Mouse (Mus musculus): ENCODE results near the gene Tm9sf1. TPM values are rescaled to one million over a fixed set of nuclear protein-coding genes. Genes with fewer than 3 reads are reported as not detected.

The Tm9sf1 gene
- total RNA-seq, 4 experiments from 2014 or later = 40.6 to 49.6 (median 44.7) TPM

DNA sequence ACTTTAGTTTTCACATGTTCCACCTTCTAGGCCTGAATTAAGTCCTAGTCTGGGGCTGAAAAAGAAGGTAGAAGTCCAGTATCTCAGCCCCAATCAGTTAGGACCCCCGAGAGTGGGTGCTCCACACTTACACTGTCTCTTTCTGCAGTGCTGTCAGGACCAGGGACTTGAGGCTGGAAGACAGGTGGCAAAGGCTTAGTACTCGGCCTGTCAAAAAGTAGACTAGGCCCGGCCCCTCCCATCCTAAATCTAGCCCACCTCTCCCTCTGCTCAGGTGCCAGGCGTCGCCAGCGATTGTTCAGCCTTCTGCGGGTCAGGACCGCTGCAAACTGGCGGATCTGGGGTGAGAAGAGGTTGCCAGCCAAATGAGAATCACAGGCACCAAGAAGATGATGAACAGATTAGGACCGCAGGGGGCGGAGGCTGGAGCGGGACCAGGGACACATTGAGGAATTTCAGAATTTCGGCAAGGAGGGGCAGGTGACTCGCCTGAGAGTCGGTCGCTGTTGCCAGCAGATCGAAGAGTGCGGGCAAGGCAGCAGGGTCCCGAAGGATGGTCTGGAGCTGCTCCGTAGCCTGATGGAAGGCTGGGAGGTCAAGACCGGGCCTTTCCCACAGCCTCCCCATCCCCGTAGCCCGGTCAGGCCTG lies 8.6 kb downstream of the Tm9sf1 start:
- peak in 1 of 2 experiments; percentile 28 for DNase-seq (ENCODE audit: low spot score in 2 of 2)

DNA sequence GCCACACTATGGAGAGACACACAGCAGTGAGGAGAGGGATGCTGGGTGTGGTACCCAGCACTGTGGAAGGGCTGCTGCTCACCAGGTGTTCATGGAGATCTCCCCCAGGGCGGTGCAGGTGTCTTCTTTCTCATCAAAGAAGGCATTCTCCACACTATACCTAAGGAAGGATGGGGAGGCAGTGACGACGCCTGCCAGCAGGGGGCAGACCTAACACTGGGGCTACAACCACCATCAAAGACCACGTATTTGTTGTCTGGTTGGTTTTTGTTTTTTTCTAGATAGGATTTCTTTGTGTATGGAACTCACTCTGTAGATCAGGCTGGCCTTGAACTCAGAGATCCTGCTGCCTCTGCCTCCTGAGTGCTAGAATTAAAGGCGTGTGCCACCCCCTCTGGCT lies 14.3 kb downstream of the Tm9sf1 start:
- no peak for DNase-seq (ENCODE audit: low spot score in 2 of 2)

DNA sequence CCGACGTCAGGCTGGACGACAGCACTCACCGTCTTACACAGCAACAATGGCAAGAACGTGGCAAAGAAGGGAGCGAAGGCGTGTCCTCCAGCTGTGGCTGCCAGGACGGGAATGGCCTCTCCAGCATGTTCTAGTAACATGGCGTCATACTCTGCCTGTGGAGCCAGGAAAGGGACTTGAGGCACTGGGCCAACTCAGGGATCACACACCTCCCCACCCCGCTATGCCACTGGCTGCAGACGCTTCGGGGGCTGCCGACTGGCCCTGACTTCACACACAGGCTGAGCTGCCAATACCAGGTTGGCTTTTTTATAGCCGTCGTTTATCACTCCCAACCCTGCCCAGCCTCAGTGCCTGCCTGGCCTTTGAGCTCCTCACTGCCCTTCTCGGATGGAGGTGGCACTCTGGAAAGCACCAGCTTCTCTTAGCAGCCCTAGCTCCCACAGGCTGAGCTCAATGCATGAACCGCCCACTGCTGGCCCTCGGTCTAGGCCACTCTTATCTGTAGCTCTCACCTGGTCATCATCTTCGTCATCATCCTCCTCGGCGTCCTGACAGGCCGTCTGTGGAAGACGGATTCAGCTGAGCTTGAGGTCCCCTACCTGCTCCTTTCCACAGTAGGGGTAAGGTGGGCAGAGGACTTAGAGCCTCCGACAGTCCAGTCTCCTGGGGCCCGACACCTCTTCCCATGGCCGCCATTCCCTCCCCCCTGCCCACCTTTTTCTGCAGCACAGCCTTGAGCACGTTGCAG lies 15.4 kb downstream of the Tm9sf1 start:
- no peak for DNase-seq (ENCODE audit: low spot score in 2 of 2)

DNA sequence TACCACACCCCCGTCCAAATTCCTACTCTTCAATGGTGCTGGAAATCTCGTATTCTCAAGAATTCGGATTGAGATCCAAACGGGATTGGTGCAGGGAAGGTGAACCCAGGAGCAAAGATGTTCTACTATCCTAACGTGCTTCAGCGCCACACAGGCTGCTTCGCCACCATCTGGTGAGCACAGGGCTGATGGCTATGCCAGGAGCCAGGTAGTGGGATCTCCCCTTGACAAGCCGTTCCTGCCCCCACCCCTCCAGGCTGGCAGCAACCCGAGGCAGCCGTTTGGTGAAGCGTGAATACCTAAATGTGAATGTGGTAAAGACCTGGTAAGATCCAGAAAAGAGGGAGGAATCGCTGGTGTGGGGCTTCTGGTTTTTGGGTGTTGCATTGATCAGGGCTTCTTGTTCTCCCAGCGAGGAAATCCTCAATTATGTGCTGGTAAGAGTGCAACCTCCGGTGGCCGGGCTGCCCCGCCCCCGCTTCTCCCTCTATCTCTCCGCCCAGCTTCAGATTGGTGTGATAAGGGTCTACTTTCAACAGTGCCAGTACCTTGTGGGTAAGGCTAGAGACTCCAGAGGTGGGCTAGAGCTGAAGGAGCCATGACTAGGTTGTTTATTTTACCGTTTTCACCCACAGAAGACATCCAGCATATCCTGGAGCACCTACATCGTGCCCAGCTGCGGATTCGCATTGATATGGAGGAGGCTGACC lies 25.0 kb downstream of the Tm9sf1 start:
- no peak for DNase-seq (ENCODE audit: low spot score in 2 of 2)

DNA sequence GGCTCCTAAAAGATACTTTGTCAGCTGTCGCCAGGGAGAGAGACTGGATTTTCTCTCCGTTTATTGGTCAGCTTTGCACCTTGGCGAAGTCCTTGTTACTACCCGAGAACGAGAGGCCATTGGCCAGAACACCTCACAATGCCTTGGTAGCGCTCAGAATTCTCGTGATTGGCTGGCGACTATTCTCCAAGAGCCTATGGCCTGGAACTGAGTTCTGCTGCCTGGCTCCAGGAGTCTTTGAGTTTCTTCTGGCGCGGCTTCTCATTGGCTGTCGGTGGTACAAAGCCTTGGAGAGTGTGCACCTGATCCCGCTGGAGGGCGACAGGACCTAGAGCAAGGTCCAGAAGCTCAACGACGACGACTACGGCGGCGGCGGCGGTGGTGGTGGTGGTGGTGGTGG lies 25.8 kb downstream of the Tm9sf1 start, which contains the start of gene Rec8:
TSS of gene Rec8 (plus strand) at position 216 of the 400 bp plus-strand sequence.
- DNase-seq (ENCODE audit: low spot score in 2 of 2) = no peak

DNA sequence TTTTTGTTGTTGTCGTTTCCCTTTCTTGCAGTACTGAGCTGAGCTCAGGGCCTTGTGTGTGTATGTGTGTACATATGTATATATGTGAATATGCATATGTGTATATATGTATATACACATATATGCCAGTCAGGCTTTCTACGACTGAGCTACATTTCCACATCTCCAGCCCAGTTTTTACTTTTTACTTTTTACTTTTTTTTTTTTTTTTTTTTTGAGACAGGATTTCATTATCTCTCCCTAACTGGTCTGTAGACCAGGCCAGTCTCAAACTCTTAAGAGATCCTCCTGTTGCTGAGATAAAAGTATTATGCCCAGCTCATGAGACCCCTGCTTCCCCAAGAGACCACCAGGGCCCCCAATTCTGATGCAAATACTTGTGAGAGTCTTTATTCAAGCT lies 26.8 kb downstream of the Tm9sf1 start:
- no peak for DNase-seq (ENCODE audit: low spot score in 2 of 2)

DNA sequence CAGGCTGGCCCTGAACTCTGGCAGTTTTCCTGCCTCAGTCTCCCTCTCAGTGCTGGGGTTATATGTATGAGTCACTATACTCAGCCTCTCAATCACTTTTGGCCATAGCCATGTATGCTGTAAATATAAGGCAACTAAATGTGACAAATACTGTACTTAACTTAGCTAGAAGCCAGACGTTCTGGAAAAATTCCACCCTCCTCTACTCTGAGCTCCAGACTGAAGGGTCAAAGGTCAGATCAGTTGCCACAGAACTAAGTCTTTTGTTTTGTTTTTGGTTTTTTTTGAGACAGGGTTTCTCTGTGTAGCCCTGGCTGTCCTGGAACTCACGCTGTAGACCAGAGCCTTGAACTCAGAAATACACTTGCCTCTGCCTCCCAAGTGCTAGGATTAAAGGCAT lies 27.7 kb downstream of the Tm9sf1 start:
- DNase-seq (ENCODE audit: low spot score in 2 of 2) = no peak

DNA sequence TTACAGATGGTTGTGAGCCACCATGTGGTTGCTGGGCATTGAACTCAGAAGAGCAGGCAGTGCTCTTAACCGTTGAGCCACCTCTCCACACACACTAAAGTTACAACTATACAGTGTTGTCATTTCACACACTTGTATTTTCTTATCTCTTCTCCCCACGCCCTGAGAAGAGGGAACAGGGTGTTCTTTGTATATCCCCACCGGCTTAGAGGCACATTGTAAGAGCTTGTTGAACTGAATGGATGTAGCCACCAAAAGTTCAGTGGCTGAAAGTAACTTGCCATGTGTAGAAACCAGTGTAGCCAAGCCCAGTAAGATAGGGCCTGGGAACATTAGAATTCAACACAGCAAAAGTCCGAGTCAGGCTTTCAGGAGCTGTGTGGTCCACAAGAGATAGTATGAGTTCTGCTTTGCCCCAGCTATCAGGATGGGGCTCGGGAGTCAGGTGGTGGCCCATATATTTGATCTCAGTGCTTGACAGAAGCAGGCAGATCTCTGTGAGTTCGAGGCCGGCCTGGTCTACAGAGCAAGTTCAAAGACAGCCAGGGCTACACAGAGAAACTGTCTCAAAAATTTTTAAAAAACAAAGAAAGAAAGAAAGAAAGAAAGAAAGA lies 28.9 kb downstream of the Tm9sf1 start:
- no peak for DNase-seq (ENCODE audit: low spot score in 2 of 2)

DNA sequence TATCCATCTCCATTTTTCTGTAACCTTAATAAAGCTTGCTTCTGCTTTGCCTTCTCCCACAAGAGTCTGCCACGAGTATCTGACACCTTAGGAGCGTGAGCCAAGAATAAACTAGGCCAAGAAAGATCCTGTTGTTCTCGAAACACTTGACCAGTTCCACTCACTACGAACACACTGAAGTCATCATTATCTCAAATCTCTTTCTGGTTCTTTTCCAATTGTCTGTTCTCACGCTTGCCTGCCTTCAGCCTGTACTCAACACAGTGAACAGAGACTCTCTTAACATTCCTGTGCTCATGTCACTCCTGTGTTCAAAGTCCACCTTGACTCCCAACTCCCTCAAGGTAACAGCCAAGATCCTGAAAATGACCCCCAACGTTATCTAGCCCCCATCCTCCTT lies 30.3 kb downstream of the Tm9sf1 start:
- no peak for DNase-seq (ENCODE audit: low spot score in 2 of 2)

DNA sequence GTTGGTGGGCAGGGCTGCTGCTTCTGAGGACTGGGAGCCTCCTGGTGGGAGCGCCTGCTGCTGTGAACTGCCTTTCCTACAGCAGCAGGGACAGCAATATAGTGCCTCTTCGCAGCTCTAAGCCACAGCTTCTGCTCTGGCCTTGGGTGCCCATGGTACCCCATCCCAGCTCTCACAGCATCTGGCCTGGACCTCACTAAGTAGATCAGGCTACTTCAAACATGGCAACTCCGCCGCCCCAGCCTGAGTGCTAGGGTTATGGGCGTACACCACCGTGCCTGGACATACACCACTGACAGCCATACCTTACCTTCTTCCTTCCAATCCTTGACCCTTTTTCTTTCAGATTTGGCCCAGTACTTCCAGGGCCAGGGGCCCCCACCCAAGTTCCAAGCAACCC lies 35.3 kb downstream of the Tm9sf1 start:
- no peak for DNase-seq (ENCODE audit: low spot score in 2 of 2)

DNA sequence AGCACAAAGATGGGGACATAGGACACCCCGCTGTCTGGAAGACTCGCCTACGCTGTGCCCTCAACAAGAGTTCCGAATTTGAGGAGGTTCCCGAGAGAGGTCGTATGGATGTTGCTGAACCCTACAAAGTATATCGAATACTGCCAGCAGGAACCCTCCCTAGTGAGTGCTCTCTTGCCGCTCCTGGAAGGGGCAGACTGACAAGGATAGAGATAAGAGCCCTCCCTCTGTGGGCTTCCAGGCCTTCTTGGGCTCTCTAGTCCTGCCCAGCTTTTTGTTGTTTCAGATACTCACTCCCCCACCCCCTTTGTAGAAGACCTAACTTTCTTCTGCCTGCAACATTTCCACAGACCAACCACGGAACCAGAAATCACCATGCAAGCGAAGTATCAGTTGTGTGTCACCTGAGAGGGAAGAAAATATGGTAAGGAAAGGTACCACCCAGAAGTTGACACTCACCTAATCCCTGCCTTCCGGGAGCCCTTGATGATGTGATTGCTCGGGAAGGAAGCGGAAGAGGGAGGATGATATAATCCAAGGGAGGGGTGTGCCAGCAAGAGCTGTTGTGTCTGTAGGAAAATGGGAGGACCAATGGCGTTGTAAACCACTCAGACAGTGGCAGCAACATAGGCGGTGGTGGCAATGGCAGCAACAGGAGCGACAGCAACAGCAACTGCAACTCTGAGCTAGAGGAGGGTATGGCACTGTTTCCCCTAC lies 37.7 kb downstream of the Tm9sf1 start:
- DNase-seq (ENCODE audit: low spot score in 2 of 2) = no peak

DNA sequence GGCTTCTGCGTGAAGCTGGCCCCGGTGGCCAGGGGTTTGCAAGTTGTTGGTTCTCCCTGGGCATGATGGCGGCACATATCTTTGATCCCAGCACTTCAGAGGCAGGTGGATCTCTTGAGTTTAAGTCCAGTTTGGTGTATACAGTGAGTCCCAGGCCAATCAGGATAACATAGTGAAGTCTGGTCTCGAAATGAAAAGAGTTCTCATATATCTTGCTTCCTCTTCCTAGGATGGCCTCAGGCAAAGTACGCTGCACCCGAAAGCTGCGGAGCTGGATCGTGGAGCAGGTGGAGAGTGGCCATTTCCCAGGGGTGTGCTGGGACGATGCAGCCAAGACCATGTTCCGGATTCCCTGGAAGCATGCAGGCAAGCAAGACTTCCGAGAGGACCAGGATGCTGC lies 38.8 kb downstream of the Tm9sf1 start:
- no peak for DNase-seq (ENCODE audit: low spot score in 2 of 2)

DNA sequence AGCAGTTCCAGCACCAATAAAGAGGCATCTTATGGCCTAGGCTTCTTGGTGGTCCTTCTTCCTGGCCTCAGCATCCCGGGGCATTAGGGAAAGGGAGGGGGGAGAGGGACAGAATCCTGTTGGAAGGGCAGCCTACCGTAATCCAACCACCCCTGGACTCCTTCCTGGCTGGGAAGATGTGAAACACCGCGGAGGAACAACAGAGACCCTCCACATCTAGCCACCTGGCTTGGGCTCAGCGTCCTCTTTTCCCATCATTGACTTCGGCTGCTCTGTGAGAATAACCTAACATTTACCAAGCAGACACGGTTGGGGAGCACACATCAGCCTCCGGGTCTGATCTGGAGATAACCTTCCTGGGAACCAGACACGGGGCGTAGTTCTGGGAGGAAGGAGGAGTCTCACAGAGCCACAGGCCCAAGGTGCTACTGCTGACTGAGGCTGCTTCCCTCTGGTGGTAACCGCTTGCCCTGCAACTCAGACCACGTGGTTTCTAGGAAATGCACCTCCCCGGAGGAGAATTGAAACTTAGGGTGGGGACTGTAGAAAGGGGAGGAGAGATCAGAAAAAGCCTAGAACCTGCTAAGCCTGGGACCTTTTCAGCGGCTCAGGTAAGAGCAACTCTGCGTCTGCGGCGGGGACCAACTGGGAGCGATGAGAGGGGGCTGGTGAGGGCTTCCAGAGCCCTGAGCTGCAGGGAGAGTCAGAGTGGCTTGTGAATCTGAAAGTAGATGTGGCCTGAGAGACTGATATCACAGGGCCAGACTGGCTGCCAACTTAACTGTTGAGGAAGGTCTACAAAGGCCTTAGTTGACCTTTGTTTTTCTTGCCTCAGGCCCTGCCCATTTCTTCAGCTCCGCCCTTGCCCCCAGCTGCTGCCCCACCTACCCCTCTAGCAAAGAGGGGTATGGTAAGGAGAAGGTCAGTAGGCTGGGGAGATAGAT lies 39.7 kb downstream of the Tm9sf1 start:
- DNase-seq (ENCODE audit: low spot score in 2 of 2) = peak; percentile 80 to 85

DNA sequence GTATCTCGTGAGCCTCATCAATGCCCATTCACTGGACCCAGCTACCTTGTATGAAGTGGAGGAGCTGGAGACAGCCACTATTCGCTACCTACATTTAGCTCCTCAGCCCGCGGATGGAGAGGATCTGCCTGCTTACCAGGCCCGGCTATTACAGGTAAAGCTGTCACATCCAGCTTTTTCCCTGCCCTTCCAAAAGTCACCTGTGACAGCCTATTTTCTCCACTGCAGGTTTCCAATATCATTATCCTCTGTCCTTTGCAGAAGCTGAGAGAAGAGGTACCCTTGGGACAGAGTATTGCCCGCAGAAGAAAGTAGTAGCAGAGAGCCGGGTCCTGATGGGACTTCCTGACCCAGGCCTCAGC lies 40.4 kb downstream of the Tm9sf1 start, which contains the start of gene Irf9:
TSS of gene Irf9 (plus strand) at position 301 of the 362 bp plus-strand sequence.
- DNase-seq (ENCODE audit: low spot score in 2 of 2) = no peak

DNA sequence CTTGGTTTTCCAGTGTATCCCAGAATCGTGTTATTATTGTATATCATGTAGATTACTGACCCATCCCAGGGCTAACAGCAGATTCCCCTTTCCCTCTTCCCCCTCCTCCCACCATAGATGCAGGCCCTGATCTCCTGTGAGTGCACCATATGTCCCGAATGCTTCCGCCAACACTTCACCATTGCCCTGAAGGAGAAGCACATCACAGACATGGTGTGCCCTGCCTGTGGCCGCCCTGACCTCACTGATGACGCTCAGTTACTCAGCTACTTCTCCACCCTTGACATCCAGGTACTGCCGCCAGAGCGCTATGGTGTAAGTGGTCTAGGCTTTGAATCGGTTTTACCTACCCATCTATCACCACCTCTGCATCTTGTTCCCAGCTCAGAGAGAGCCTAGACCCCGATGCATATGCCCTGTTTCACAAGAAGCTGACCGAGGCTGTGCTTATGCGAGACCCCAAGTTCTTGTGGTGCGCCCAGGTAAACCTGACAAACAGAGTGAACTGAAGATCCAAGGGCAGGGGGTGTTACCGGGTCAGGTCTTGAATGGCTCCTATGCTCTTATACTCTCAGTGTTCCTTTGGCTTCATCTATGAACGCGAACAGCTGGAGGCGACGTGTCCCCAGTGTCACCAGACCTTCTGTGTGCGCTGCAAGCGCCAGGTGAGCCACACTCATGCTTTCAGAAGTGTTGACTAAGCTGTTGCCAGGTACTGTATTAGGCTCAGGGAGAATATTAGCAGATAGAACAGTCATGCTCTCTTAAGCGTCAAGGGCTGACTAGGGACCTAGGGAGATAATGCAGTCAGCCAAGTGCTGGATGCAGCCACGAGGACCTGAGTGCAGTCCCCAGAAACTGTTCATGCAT lies 44.9 kb downstream of the Tm9sf1 start:
- no peak for DNase-seq (ENCODE audit: low spot score in 2 of 2)

DNA sequence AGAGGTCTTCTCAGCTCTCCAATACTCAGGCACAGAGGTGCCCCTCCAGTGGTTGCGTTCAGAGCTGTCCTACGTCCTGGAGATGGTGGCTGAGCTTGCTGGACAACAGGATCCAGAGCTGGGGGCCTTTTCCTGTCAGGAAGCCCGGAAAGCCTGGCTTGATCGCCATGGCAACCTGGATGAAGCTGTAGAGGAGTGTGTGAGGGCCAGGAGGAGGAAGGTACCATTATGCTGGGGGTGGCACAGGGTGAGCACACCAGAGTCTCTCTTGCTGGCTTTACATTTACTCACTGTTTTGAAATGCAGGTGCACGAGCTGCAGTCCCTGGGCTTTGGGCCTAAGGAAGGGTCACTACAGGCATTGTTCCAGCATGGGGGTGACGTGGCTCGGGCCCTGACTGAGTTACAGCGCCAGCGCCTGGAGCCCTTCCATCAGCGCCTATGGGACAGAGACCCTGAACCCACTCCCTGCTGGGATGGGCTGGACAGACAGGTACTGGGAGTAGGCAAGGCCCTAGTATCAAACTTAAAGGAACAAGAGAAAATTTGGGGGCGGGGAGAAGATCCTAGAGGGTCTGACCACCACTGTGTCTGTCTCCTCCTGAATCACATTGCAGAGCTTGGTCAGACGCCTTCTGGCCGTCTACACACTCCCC lies 47.4 kb downstream of the Tm9sf1 start:
- DNase-seq (ENCODE audit: low spot score in 2 of 2) = peak in 1 of 2 experiments; percentile 32

DNA sequence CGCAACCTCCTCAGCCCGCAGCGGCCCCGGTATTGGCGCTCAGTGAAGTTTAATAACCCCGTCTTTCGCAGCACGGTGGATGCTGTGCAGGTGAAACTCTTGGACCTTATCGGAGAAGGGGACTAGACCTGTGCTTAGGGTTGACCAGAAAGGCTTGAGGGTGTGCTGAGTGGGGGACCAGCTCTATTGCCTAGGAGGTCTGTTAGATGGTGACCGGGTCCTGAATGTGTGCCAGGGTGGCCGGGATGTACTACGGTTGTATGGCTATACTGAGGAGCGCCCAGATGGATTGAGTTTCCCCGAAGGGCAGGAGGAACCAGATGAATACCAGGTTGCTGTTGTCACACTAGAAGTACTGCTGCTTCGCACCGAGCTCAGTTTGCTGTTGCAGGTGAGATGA lies 51.4 kb downstream of the Tm9sf1 start:
- no peak for DNase-seq (ENCODE audit: low spot score in 2 of 2)

DNA sequence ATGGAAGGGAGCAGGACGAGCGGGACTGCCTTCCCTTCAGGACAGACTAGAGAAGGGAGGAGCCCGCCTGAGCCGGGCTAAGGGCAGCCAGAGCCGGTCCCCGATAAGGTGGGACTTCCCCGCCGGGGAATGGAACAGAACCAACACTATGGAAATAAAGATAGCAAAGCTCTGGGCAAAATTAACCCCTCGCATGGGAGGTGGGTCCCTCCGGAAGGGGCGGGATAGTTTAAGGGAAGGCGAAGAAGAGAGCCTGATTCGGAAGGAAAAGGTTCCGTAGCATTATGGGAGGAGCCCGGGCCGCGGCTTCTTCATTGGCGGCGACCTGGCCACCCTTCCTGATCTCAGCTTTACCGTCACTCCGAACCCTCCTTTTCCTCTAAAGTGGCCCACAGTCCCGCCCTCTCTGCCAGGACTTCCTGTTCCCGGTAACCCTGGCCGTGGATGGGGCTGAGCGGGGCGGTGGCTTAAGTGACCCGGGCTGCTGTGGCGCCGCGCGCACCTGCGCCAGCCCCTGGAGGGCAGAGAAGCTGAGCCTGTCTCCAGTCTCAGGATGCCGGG lies 52.2 kb downstream of the Tm9sf1 start, which contains the start of gene Rnf31:
TSS of gene Rnf31 (plus strand) at position 378 of the 561 bp plus-strand sequence.
- peak; percentile 94 for DNase-seq (ENCODE audit: low spot score in 2 of 2)

Data from layer of hippocampus, adult 8-10 months (tissue).